Mouse (Mus musculus): Measurements from ENCODE around the gene Psmb11. TPM values are rescaled to one million over a fixed set of nuclear protein-coding genes. Genes with fewer than 3 reads are reported as not detected.
"Not testable (repeated sequence)": the region's sequence is repeated elsewhere in the genome, so short reads cannot be mapped to it uniquely, and the experiment has no call there.

The Psmb11 gene
- polyA plus RNA-seq, 1 experiment from 2014 or later, result not detected

- H3K9ac ChIP-seq (ENCODE audit: low read depth, low read length), result no peak overlapping the region
- no peak for ATAC-seq
- no peak overlapping the region for H3K4me3 ChIP-seq (ENCODE audit: low read depth, low read length)
- H3K27ac ChIP-seq (ENCODE audit: low read depth, low read length), result no peak overlapping the region
- peaks cover 18% of the 10 kb centered on the region for H3K36me3 ChIP-seq (ENCODE audit: control insufficient read depth, insufficient read depth)
- no peak overlapping the region for H3K4me2 ChIP-seq (replicated peaks; ENCODE audit: low read depth)
- H3K4me1 ChIP-seq (replicated peaks; ENCODE audit: control insufficient read depth, insufficient read depth, low read length), result no peaks in the 10 kb centered on the region
- H3K27me3 ChIP-seq (replicated peaks; ENCODE audit: control insufficient read depth, insufficient read depth, low read length), result no peaks in the 10 kb centered on the region
- no peak for TF ChIP-seq CTCF (IDR thresholded peaks at IDR 0.05; ENCODE audit: low read depth)
- H3K9me3 ChIP-seq (ENCODE audit: control insufficient read depth), result no peaks in the 10 kb centered on the region
- WGBS, result 61% methylated on average over 4 of the region's 4 CpGs
These were observed 12.0 kb upstream of the Psmb11 start for GRCm38 (mm10) chr14:54609245-54609644.

- H3K36me3 ChIP-seq (ENCODE audit: control insufficient read depth, insufficient read depth), result peaks cover 18% of the 10 kb centered on the region
- no peak overlapping the region for H3K4me2 ChIP-seq (replicated peaks; ENCODE audit: low read depth)
- H3K4me3 ChIP-seq (ENCODE audit: low read depth, low read length), result no peak overlapping the region
- H3K9me3 ChIP-seq (ENCODE audit: control insufficient read depth), result no peaks in the 10 kb centered on the region
- TF ChIP-seq CTCF (IDR thresholded peaks at IDR 0.05; ENCODE audit: low read depth), result peak; percentile 69
- ATAC-seq, result no peak
- no peaks in the 10 kb centered on the region for H3K27me3 ChIP-seq (replicated peaks; ENCODE audit: control insufficient read depth, insufficient read depth, low read length)
- no peaks in the 10 kb centered on the region for H3K4me1 ChIP-seq (replicated peaks; ENCODE audit: control insufficient read depth, insufficient read depth, low read length)
- WGBS, result 79% methylated on average over 4 of the region's 4 CpGs
- H3K9ac ChIP-seq (ENCODE audit: low read depth, low read length), result no peak overlapping the region
- H3K27ac ChIP-seq (ENCODE audit: low read depth, low read length), result no peak overlapping the region
These were observed 11.3 kb upstream of the Psmb11 start for GRCm38 (mm10) chr14:54609962-54610361.

GRCm38 (mm10) chr14:54610648-54611047, 10.6 kb upstream of the Psmb11 start:
- ATAC-seq, result no peak

GRCm38 (mm10) chr14:54614130-54614529, 7.1 kb upstream of the Psmb11 start:
- not testable (repeated sequence) for H3K27ac ChIP-seq (ENCODE audit: low read depth, low read length); H3K9ac ChIP-seq (ENCODE audit: low read depth, low read length); H3K27me3 ChIP-seq (replicated peaks; ENCODE audit: control insufficient read depth, insufficient read depth, low read length); H3K4me2 ChIP-seq (replicated peaks; ENCODE audit: low read depth); ATAC-seq; H3K4me1 ChIP-seq (replicated peaks; ENCODE audit: control insufficient read depth, insufficient read depth, low read length); H3K4me3 ChIP-seq (ENCODE audit: low read depth, low read length); H3K9me3 ChIP-seq (ENCODE audit: control insufficient read depth)
- WGBS, result 88% methylated on average over 16 of the region's 16 CpGs
- H3K36me3 ChIP-seq (ENCODE audit: control insufficient read depth, insufficient read depth), result peaks cover 30% of the 10 kb centered on the region

More at GRCm38 (mm10) chr14:54610648-54611047, 10.6 kb upstream of the Psmb11 start:
- H3K9ac ChIP-seq (ENCODE audit: low read depth, low read length), result no peak overlapping the region
- H3K4me1 ChIP-seq (replicated peaks; ENCODE audit: control insufficient read depth, insufficient read depth, low read length), result no peaks in the 10 kb centered on the region
- no peak overlapping the region for H3K4me2 ChIP-seq (replicated peaks; ENCODE audit: low read depth)
- H3K27me3 ChIP-seq (replicated peaks; ENCODE audit: control insufficient read depth, insufficient read depth, low read length), result no peaks in the 10 kb centered on the region
- H3K9me3 ChIP-seq (ENCODE audit: control insufficient read depth), result no peaks in the 10 kb centered on the region
- no peak overlapping the region for H3K4me3 ChIP-seq (ENCODE audit: low read depth, low read length)
- TF ChIP-seq CTCF (IDR thresholded peaks at IDR 0.05; ENCODE audit: low read depth), result no peak
- WGBS, result 82% methylated on average over 6 of the region's 6 CpGs
- H3K27ac ChIP-seq (ENCODE audit: low read depth, low read length), result no peak overlapping the region
- peaks cover 23% of the 10 kb centered on the region for H3K36me3 ChIP-seq (ENCODE audit: control insufficient read depth, insufficient read depth)

GRCm38 (mm10) chr14:54616226-54616825, 4.9 kb upstream of the Psmb11 start:
- ATAC-seq, result no peak
- Histone ChIP-seq H3K27ac (ENCODE audit: low read depth, low read length) (no peak overlapping the region), H3K36me3 (ENCODE audit: control insufficient read depth, insufficient read depth) (peaks cover 30% of the 10 kb centered on the region), H3K4me1 (replicated peaks; ENCODE audit: control insufficient read depth, insufficient read depth, low read length) (no peaks in the 10 kb centered on the region), H3K4me3 (ENCODE audit: low read depth, low read length) (no peak overlapping the region), H3K9ac (ENCODE audit: low read depth, low read length) (no peak overlapping the region), H3K9me3 (ENCODE audit: control insufficient read depth) (no peaks in the 10 kb centered on the region), H3K27me3 (replicated peaks; ENCODE audit: control insufficient read depth, insufficient read depth, low read length) (no peaks in the 10 kb centered on the region), H3K4me2 (replicated peaks; ENCODE audit: low read depth) (no peak overlapping the region)
- no peak for TF ChIP-seq CTCF (IDR thresholded peaks at IDR 0.05; ENCODE audit: low read depth)
- WGBS, result 89% methylated on average over 16 of the region's 16 CpGs

DNA sequence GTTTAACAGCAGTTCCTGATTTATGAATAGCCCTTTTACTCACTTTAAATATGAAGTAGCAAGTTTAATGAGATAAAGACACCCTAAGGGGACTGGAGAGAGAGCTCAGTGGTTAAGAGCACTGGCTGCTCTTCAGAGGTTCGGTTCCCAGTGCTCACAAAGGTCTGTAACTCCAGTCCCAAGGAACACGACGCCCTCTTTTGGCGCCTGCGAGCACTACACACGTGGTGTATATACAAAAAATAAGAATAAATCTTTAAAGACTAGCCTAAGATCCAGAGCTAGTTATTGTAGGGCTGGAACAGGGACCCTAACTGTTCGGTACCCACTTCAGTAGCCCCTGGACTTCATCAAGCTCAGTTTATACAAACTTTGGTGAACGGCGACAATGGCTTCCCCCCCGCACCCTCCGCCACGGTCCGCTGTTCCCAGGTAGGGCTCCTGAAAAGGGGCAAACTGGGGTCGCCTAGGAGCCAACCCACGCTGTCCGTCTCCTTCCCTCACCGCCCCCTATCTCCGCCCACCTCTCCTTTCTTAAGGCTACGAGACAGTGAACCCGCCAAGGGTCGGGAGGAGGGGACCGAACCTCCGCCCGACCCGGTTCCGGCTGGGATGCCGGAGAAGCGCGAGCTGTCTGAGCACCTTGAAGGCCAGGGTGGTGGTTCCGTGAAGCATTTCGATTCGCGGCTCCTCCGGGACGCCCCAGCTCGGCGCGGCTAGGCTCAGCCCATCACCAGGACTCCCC, 3.9 kb upstream of the Psmb11 start:
- ATAC-seq, result peak; percentile 32
- Histone ChIP-seq H3K36me3 (ENCODE audit: control insufficient read depth, insufficient read depth) (peaks cover 22% of the 10 kb centered on the region), H3K4me2 (replicated peaks; ENCODE audit: low read depth) (peak overlapping the region; percentile 84), H3K4me3 (ENCODE audit: low read depth, low read length) (peak overlapping the region; percentile 80), H3K4me1 (replicated peaks; ENCODE audit: control insufficient read depth, insufficient read depth, low read length) (no peaks in the 10 kb centered on the region), H3K27me3 (replicated peaks; ENCODE audit: control insufficient read depth, insufficient read depth, low read length) (no peaks in the 10 kb centered on the region), H3K27ac (ENCODE audit: low read depth, low read length) (peak overlapping the region; percentile 41; the same call in 1 of the 2 replicates), H3K9me3 (ENCODE audit: control insufficient read depth) (no peaks in the 10 kb centered on the region), H3K9ac (ENCODE audit: low read depth, low read length) (peak overlapping the region; percentile 76)
- peak; percentile 50 for TF ChIP-seq CTCF (IDR thresholded peaks at IDR 0.05; ENCODE audit: low read depth)
- under 1% methylated on average over 38 of the region's 38 CpGs for WGBS

Measured in intestine, postnatal 0 days (tissue).